Comparison of ENCODE assay signal across 9 mouse cellular contexts in genomic region chr10:120864446-120864845, GRCm38 (mm10). TPM values are rescaled to one million over a fixed set of nuclear protein-coding genes. Genes with fewer than 3 reads are reported as not detected.
DNase-seq lines count a peak whose midpoint lies in the region; ATAC-seq lines count a peak whose summit lies in the region.
"Had no signal": no experiment of that assay in that cellular context is flagged by ENCODE, and none has a peak within 500 bp of the region (broad histone marks: within the 10 kb centered on the region; RNA-seq: fewer than 3 reads in every experiment).

No protein-coding gene starts in this region.

- no peaks in the 10 kb centered on the region for H3K9me3 ChIP-seq in forebrain, embryonic 16.5 days (ENCODE audit: control insufficient read depth, low read length)
- no peaks in the 10 kb centered on the region for H3K9me3 ChIP-seq in kidney, embryonic 14.5 days (ENCODE audit: control insufficient read depth, low read length)
- H3K9me3 ChIP-seq in limb, embryonic 12.5 days = no peaks in the 10 kb centered on the region
- H3K9me3 ChIP-seq: heart, embryonic 13.5 days had no signal

- H3K9ac ChIP-seq in forebrain, embryonic 16.5 days (replicated peaks; ENCODE audit: low read depth, low read length) = no peak overlapping the region
- no peak overlapping the region for H3K9ac ChIP-seq in kidney, embryonic 14.5 days (ENCODE audit: low read depth, low read length)
- H3K9ac ChIP-seq in limb, embryonic 12.5 days (replicated peaks) = no peak overlapping the region
- H3K9ac ChIP-seq: heart, embryonic 13.5 days had no signal

- WGBS in forebrain, embryonic 16.5 days = 17% methylated on average over 9 of the region's 9 CpGs
- 19% methylated on average over 9 of the region's 9 CpGs for WGBS in kidney, embryonic 14.5 days
- WGBS in limb, embryonic 12.5 days = 11% methylated on average over 9 of the region's 9 CpGs

- no peak overlapping the region for H3K4me3 ChIP-seq in forebrain, embryonic 16.5 days (replicated peaks; ENCODE audit: low read length)
- no peak overlapping the region for H3K4me3 ChIP-seq in kidney, embryonic 14.5 days (ENCODE audit: low read length)
- H3K4me3 ChIP-seq in limb, embryonic 12.5 days (replicated peaks) = no peak overlapping the region
- H3K4me3 ChIP-seq: heart, embryonic 13.5 days had no signal

- DNase-seq in adrenal gland, adult 18-20 months (ENCODE audit: low spot score in 2 of 2) = peak; percentile 57 to 62
- no peak for DNase-seq in adrenal gland, postnatal 4 days (ENCODE audit: low spot score in 2 of 2)
- peak; percentile 82 for DNase-seq in 3T3-L1 (ENCODE audit: low read depth, low spot score)
- DNase-seq in brain, adult 2 months (ENCODE audit: low read depth, low spot score) = peak; percentile 79
- DNase-seq in retina, adult 2 months (ENCODE audit: low read depth, low spot score) = peak; percentile 32

- peak; percentile 52; the same call in 1 of the 2 replicates for ATAC-seq in forebrain, embryonic 16.5 days
- ATAC-seq in kidney, embryonic 14.5 days (ENCODE audit: low FRiP score, low TSS enrichment) = 0 out of 2 replicates have a peak, but pooled peaks have one; percentile 43
- ATAC-seq in limb, embryonic 12.5 days (ENCODE audit: insufficient number of reproducible peaks, insufficient read depth, low FRiP score, low TSS enrichment, low read depth) = peak; percentile 42; the same call in 1 of the 2 replicates

- H3K27me3 ChIP-seq in forebrain, embryonic 16.5 days (replicated peaks; ENCODE audit: control insufficient read depth, insufficient read depth, low read length) = no peaks in the 10 kb centered on the region
- H3K27me3 ChIP-seq in kidney, embryonic 14.5 days (ENCODE audit: control insufficient read depth, insufficient read depth, low read length) = no peaks in the 10 kb centered on the region
- H3K27me3 ChIP-seq in limb, embryonic 12.5 days = no peaks in the 10 kb centered on the region
- H3K27me3 ChIP-seq: heart, embryonic 13.5 days had no signal

- H3K4me2 ChIP-seq in forebrain, embryonic 16.5 days (ENCODE audit: low read length) = no peak overlapping the region
- no peak overlapping the region for H3K4me2 ChIP-seq in kidney, embryonic 14.5 days (replicated peaks; ENCODE audit: low read depth, low read length)
- H3K4me2 ChIP-seq in limb, embryonic 12.5 days = no peak overlapping the region
- H3K4me2 ChIP-seq: heart, embryonic 13.5 days had no signal

- no peak overlapping the region for H3K27ac ChIP-seq in forebrain, embryonic 16.5 days (ENCODE audit: low read length)
- H3K27ac ChIP-seq in kidney, embryonic 14.5 days (ENCODE audit: low read depth, low read length) = no peak overlapping the region
- H3K27ac ChIP-seq in limb, embryonic 12.5 days = no peak overlapping the region
- H3K27ac ChIP-seq: heart, embryonic 13.5 days had no signal

- no peaks in the 10 kb centered on the region for H3K36me3 ChIP-seq in forebrain, embryonic 16.5 days (ENCODE audit: control insufficient read depth, insufficient read depth)
- H3K36me3 ChIP-seq in kidney, embryonic 14.5 days (ENCODE audit: control insufficient read depth, insufficient read depth, low read length) = no peaks in the 10 kb centered on the region
- 0 out of 2 replicates have a peak, but pooled peaks cover 3% of the 10 kb centered on the region for H3K36me3 ChIP-seq in limb, embryonic 12.5 days

- no peaks in the 10 kb centered on the region for H3K4me1 ChIP-seq in forebrain, embryonic 16.5 days (replicated peaks; ENCODE audit: control insufficient read depth, insufficient read depth, low read length)
- H3K4me1 ChIP-seq in kidney, embryonic 14.5 days (ENCODE audit: control insufficient read depth, insufficient read depth, low read length) = no peaks in the 10 kb centered on the region
- peaks cover 28% of the 10 kb centered on the region for H3K4me1 ChIP-seq in limb, embryonic 12.5 days (replicated peaks)

RNA-seq across cellular contexts. Expression of gene Msrb3, which starts 34.5 kb away (rescaled TPM):
- 10 to 100 TPM; 42.7 to 62.5 TPM for total RNA-seq in adrenal gland, adult 18-20 months (2021)
- total RNA-seq in adrenal gland, postnatal 4 days (2021) = 10 to 100 TPM; 50.9 to 55.5 TPM
- polyA plus RNA-seq in forebrain, embryonic 16.5 days (2015; fragmentation: Nextera tagmentation; extraction: Ambion mirVana) = 1.1 and 1.6 TPM in 2 replicates
- 10.2 TPM in 2 replicates for polyA plus RNA-seq in kidney, embryonic 14.5 days (2014; fragmentation: Nextera tagmentation; extraction: Ambion mirVana)
- polyA plus RNA-seq in limb, embryonic 12.5 days (2016; fragmentation: Nextera tagmentation; extraction: Ambion mirVana) = 8.6 and 9.6 TPM in 2 replicates

Comparison
In these comparisons a context has a peak if more than half of its experiments do, and no peak if none do; other contexts are left out.
1. DNase-seq: peak in adrenal gland, adult 18-20 months (2 of 2), 3T3-L1 (single experiment), brain, adult 2 months (single experiment) and retina, adult 2 months (single experiment); none in adrenal gland, postnatal 4 days (0 of 2).
2. Peak in every context shown above with its lines, with median percentiles within 50 percentile points of each other: ATAC-seq.